8 mouse cellular contexts compared by ENCODE assay signal in genomic region chr6:55512066-55512703, GRCm38 (mm10).
DNase-seq lines count a peak whose midpoint lies in the region; ATAC-seq and TF ChIP-seq lines count a peak whose summit lies in the region.
"Had no signal": no experiment of that assay in that cellular context is flagged by ENCODE, and none has a peak within 500 bp of the region (broad histone marks: within the 10 kb centered on the region; RNA-seq: fewer than 3 reads in every experiment).

No protein-coding gene starts in this region.

- H3K79me2 ChIP-seq in CH12.LX (replicated peaks; ENCODE audit: control insufficient read depth, extremely low read depth, insufficient read depth, poor library complexity, severe bottlenecking), result no peaks in the 10 kb centered on the region

- peak overlapping the region; percentile 43 for H3K4me2 ChIP-seq in heart, postnatal 0 days (ENCODE audit: low read depth, low read length)
- H3K4me2 ChIP-seq in CH12.LX (ENCODE audit: insufficient read depth, low read depth, poor library complexity, severe bottlenecking), result peak overlapping the region; percentile 38; the same call in 1 of the 2 replicates
- peak overlapping the region; percentile 16; the same call in 1 of the 2 replicates for H3K4me2 ChIP-seq in midbrain, embryonic 12.5 days (replicated peaks)

- no peak for TF ChIP-seq CTCF in heart, postnatal 0 days (IDR thresholded peaks at IDR 0.05; ENCODE audit: low read depth)
- no peak for TF ChIP-seq CTCF in CH12.LX (conservative IDR thresholded peaks at IDR 0.05 in 1 of 2, IDR thresholded peaks at IDR 0.05 in 1 of 2; ENCODE audit: low read depth in 2 of 2, low read length in 2 of 2)
- no peak for TF ChIP-seq CTCF in brain, embryonic 14.5 days (IDR thresholded peaks at IDR 0.05; ENCODE audit: borderline replicate concordance, extremely low read depth, insufficient read depth, insufficient read length)

- no peak for TF ChIP-seq POLR2A in CH12.LX (IDR thresholded peaks at IDR 0.05; ENCODE audit: low read depth, low read length)
- TF ChIP-seq POLR2A in brain, embryonic 14.5 days (IDR thresholded peaks at IDR 0.05; ENCODE audit: borderline replicate concordance, extremely low read depth, insufficient read depth, insufficient read length, poor library complexity, severe bottlenecking), result no peak

- in situ Hi-C loops in CH12.LX (cut with MboI; ENCODE audit: low pct_ligation_motif_present, low pct_unique_long_range_greater_than_20kb, low sequenced_read_pairs), result loop anchor here (5.0 to 25.0 kb wide), 3 partner anchors 120 to 425 kb away; no protein-coding TSS in a partner anchor

- H3K36me3 ChIP-seq in heart, postnatal 0 days (replicated peaks; ENCODE audit: control insufficient read depth, insufficient read depth, low read length), result no peaks in the 10 kb centered on the region
- H3K36me3 ChIP-seq in heart, embryonic 10.5 days, result no peaks in the 10 kb centered on the region
- H3K36me3 ChIP-seq in CH12.LX (replicated peaks in 1 of 2; ENCODE audit: control insufficient read depth in 1 of 2, insufficient read depth in 1 of 2, low read length in 1 of 2), result no peaks in the 10 kb centered on the region
- H3K36me3 ChIP-seq in midbrain, embryonic 12.5 days, result no peaks in the 10 kb centered on the region

- 36% methylated on average over 19 of the region's 19 CpGs for WGBS in heart, postnatal 0 days
- 41% methylated on average over 19 of the region's 19 CpGs for WGBS in heart, embryonic 10.5 days
- 35% methylated on average over 19 of the region's 19 CpGs for WGBS in midbrain, embryonic 12.5 days

- H3K4me1 ChIP-seq in heart, postnatal 0 days (ENCODE audit: control insufficient read depth, insufficient read depth), result peaks cover 7% of the 10 kb centered on the region; the same call in 1 of the 2 replicates
- peaks cover 8% of the 10 kb centered on the region for H3K4me1 ChIP-seq in heart, embryonic 10.5 days
- H3K4me1 ChIP-seq in CH12.LX (ENCODE audit: control insufficient read depth in 1 of 2, insufficient read depth in 2 of 2), result peaks cover 0 to 19% of the 10 kb centered on the region in 2 experiments; a peak in 2 of 4 replicates
- peaks cover 11% of the 10 kb centered on the region for H3K4me1 ChIP-seq in midbrain, embryonic 12.5 days

- no peak overlapping the region for H3K9ac ChIP-seq in heart, postnatal 0 days (replicated peaks; ENCODE audit: low read depth, low read length)
- no peak overlapping the region for H3K9ac ChIP-seq in CH12.LX (ENCODE audit: insufficient read depth, low read depth)
- H3K9ac ChIP-seq in midbrain, embryonic 12.5 days (replicated peaks), result no peak overlapping the region

- H3K4me3 ChIP-seq in heart, postnatal 0 days (ENCODE audit: low read depth, low read length), result peak overlapping the region; percentile 9; the same call in 1 of the 2 replicates
- H3K4me3 ChIP-seq in heart, embryonic 10.5 days, result no peak overlapping the region
- H3K4me3 ChIP-seq in CH12.LX (replicated peaks in 1 of 3; ENCODE audit: low read depth in 2 of 3, low read length in 2 of 3, poor library complexity in 1 of 3), result no peak overlapping the region
- H3K4me3 ChIP-seq in midbrain, embryonic 12.5 days, result no peak overlapping the region
- H3K4me3 ChIP-seq: erythroblast, embryonic 14.5 days had no signal

- no peak for DNase-seq in heart, postnatal 0 days (ENCODE audit: low spot score)
- DNase-seq in heart, embryonic 10.5 days (ENCODE audit: low spot score), result no peak
- DNase-seq in CH12.LX (ENCODE audit: extremely low read depth), result peak; percentile 73
- peak; percentile 34 for DNase-seq in brain, embryonic 14.5 days (ENCODE audit: low read depth)
- no peak for DNase-seq in cerebellum, postnatal 36 days
- DNase-seq in urinary bladder, postnatal 36 days (ENCODE audit: low spot score in 2 of 2), result no peak

- ATAC-seq in heart, postnatal 0 days (ENCODE audit: insufficient read depth, low read depth), result no peak; the same call in 1 of the 2 replicates
- peak; percentile 60 for ATAC-seq in midbrain, embryonic 12.5 days (ENCODE audit: low FRiP score, low read depth)

- TF ChIP-seq RAD21 in CH12.LX (IDR thresholded peaks at IDR 0.05; ENCODE audit: low read depth, low read length), result no peak

- H3K27me3 ChIP-seq in heart, postnatal 0 days (ENCODE audit: control insufficient read depth, insufficient read depth, low read length), result 0 out of 2 replicates have a peak, but pooled peaks cover 3% of the 10 kb centered on the region
- H3K27me3 ChIP-seq in heart, embryonic 10.5 days (ENCODE audit: insufficient read depth, poor library complexity, severe bottlenecking), result peaks cover 7% of the 10 kb centered on the region
- peaks cover 2% of the 10 kb centered on the region for H3K27me3 ChIP-seq in CH12.LX (replicated peaks)
- no peaks in the 10 kb centered on the region for H3K27me3 ChIP-seq in midbrain, embryonic 12.5 days

- TF ChIP-seq EP300 in heart, postnatal 0 days (IDR thresholded peaks at IDR 0.05; ENCODE audit: low read depth), result no peak
- peak; percentile 84 for TF ChIP-seq EP300 in CH12.LX (IDR thresholded peaks at IDR 0.05; ENCODE audit: low read length)

- dilution Hi-C loops in CH12.LX (cut with MboI; ENCODE audit: extremely low pct_ligation_motif_present, extremely low pct_unique_long_range_greater_than_20kb, low sequenced_read_pairs), result no loop called here

- peaks cover 6% of the 10 kb centered on the region; the same call in 1 of the 2 replicates for H3K9me3 ChIP-seq in heart, postnatal 0 days (replicated peaks; ENCODE audit: control insufficient read depth, low read length)
- H3K9me3 ChIP-seq in heart, embryonic 10.5 days, result no peaks in the 10 kb centered on the region
- peaks cover 6% of the 10 kb centered on the region for H3K9me3 ChIP-seq in CH12.LX (replicated peaks; ENCODE audit: low read length)
- 0 out of 2 replicates have a peak, but pooled peaks cover 5% of the 10 kb centered on the region for H3K9me3 ChIP-seq in midbrain, embryonic 12.5 days

- no peak overlapping the region for H3K27ac ChIP-seq in heart, postnatal 0 days (ENCODE audit: low read depth)
- H3K27ac ChIP-seq in heart, embryonic 10.5 days, result no peak overlapping the region
- no peak overlapping the region for H3K27ac ChIP-seq in CH12.LX (ENCODE audit: insufficient read depth, low read depth)
- H3K27ac ChIP-seq in midbrain, embryonic 12.5 days (replicated peaks), result no peak overlapping the region

TF ChIP-seq in CH12.LX, 34 proteins besides CTCF, POLR2A, EP300 and RAD21:
- TF ChIP-seq TBP (conservative IDR thresholded peaks at IDR 0.05; ENCODE audit: low read depth, low read length) (no peak), MEF2A (IDR thresholded peaks at IDR 0.05; ENCODE audit: borderline replicate concordance, low read depth, low read length) (no peak), PAX5 (IDR thresholded peaks at IDR 0.05; ENCODE audit: low read length) (no peak), GABPA (IDR thresholded peaks at IDR 0.05; ENCODE audit: insufficient replicate concordance, low read depth, low read length) (no peak), JUN (IDR thresholded peaks at IDR 0.05; ENCODE audit: insufficient read depth, low read depth, low read length) (0 out of 2 replicates have a peak, but pooled peaks have one; percentile 27), ELF1 (IDR thresholded peaks at IDR 0.05; ENCODE audit: low read depth, low read length) (no peak), ETS1 (conservative IDR thresholded peaks at IDR 0.05; ENCODE audit: low read depth, low read length) (no peak), KAT2A (IDR thresholded peaks at IDR 0.05; ENCODE audit: insufficient replicate concordance, low read length) (no peak), BHLHE40 (IDR thresholded peaks at IDR 0.05; ENCODE audit: low read depth, low read length) (peak; percentile 36; the same call in 1 of the 2 replicates), MYC (IDR thresholded peaks at IDR 0.05; ENCODE audit: low read depth, low read length) (no peak), NRF1 (IDR thresholded peaks at IDR 0.05; ENCODE audit: low read depth, low read length) (no peak), ZNF384 (IDR thresholded peaks at IDR 0.05; ENCODE audit: low read depth, low read length) (no peak), ZC3H11A (IDR thresholded peaks at IDR 0.05; ENCODE audit: low read depth, low read length) (no peak), MXI1 (IDR thresholded peaks at IDR 0.05; ENCODE audit: low read depth, low read length) (no peak), POLR2AphosphoS2 (IDR thresholded peaks at IDR 0.05; ENCODE audit: low read depth, low read length) (no peak), SMC3 (IDR thresholded peaks at IDR 0.05; ENCODE audit: low read depth, low read length) (no peak), E2F4 (IDR thresholded peaks at IDR 0.05; ENCODE audit: insufficient replicate concordance, low read depth, low read length) (no peak), MAFK (IDR thresholded peaks at IDR 0.05; ENCODE audit: insufficient replicate concordance, low read length) (peak; percentile 50; the same call in 1 of the 2 replicates), IRF4 (IDR thresholded peaks at IDR 0.05; ENCODE audit: low read depth, low read length) (peak; percentile 77), UBTF (IDR thresholded peaks at IDR 0.05; ENCODE audit: low read depth, low read length) (no peak), CHD1 (IDR thresholded peaks at IDR 0.05; ENCODE audit: low read depth, low read length) (no peak), USF2 (conservative IDR thresholded peaks at IDR 0.05; ENCODE audit: low read depth, low read length) (no peak), JUND (conservative IDR thresholded peaks at IDR 0.05; ENCODE audit: low read depth, low read length) (peak; percentile 65; the same call in 1 of the 2 replicates), SIN3A (IDR thresholded peaks at IDR 0.05; ENCODE audit: low read length) (no peak)
TF ChIP-seq in CH12.LX: peak in this region for 5.

Comparison
In these comparisons a context has a peak if more than half of its experiments do, and no peak if none do; other contexts are left out.
1. DNase-seq: peak in CH12.LX (single experiment) and brain, embryonic 14.5 days (single experiment); none in heart, postnatal 0 days (single experiment), heart, embryonic 10.5 days (single experiment), cerebellum, postnatal 36 days (0 of 2) and urinary bladder, postnatal 36 days (0 of 2).
2. Peak in every context shown above with its lines, with median percentiles within 50 percentile points of each other: H3K4me2 ChIP-seq.